Mouse (Mus musculus) heart, embryonic 15.5 days (tissue): ENCODE measurements at regions not wholly inside any gene's neighbourhood (a gene's known extent, or its start where the extent isn't known, plus 50 kb on each side); places are given as distances from the start of the nearest gene placed in this dataset.

ENCODE experiments used
- ATAC-seq: fragments of 200-750 bp; cut with Nextera tagmentation; replicated peaks from 2 replicates; pipeline ENCODE4 v1.8.0; 2017; ENCODE audit warnings: low read depth, moderate TSS enrichment; ENCODE audit not compliant: insufficient number of reproducible peaks, insufficient read depth, low FRiP score
- H3K27ac ChIP-seq: fragments of 300-500 bp; sonication (generic); 2 replicates; pipeline ENCODE4 v1.5.1; 2015; ENCODE audit warnings: mild to moderate bottlenecking, inconsistent platforms
- H3K27me3 ChIP-seq: fragments of 300-500 bp; sonication (generic); 2 replicates; pipeline ENCODE4 v1.6.1; 2015; ENCODE audit warnings: inconsistent platforms
- H3K36me3 ChIP-seq: fragments of 300-500 bp; sonication (generic); 2 replicates; pipeline ENCODE4 v1.6.1; 2015; ENCODE audit warnings: mild to moderate bottlenecking, inconsistent platforms
- H3K4me1 ChIP-seq: fragments of 300-500 bp; sonication (generic); replicated peaks from 2 replicates; pipeline ENCODE4 v1.6.1; 2015; ENCODE audit warnings: inconsistent platforms
- H3K4me2 ChIP-seq: fragments of 300-500 bp; sonication (generic); 2 replicates; pipeline ENCODE4 v1.6.1; 2015; ENCODE audit warnings: inconsistent platforms, mild to moderate bottlenecking, moderate library complexity
- H3K4me3 ChIP-seq: fragments of 300-500 bp; sonication (generic); 2 replicates; pipeline ENCODE4 v1.5.1; 2015; ENCODE audit warnings: mild to moderate bottlenecking, inconsistent platforms
- H3K9ac ChIP-seq: fragments of 300-500 bp; sonication (generic); 2 replicates; pipeline ENCODE4 v1.6.1; 2015; ENCODE audit warnings: mild to moderate bottlenecking, inconsistent platforms
- H3K9me3 ChIP-seq: fragments of 300-500 bp; sonication (generic); replicated peaks from 2 replicates; pipeline ENCODE4 v1.6.1; 2016; ENCODE audit warnings: inconsistent platforms
- WGBS: fragments of 180-500 bp; shearing (Covaris S2); methylation state at CpG from one replicate; pipeline ENCODE4 v1.1.7; 2015; ENCODE audit warnings: mixed read lengths; 5-methylcytosine and 5-hydroxymethylcytosine counted together

- no peaks in the 10 kb centered on the region for H3K36me3 ChIP-seq
- 85% methylated on average over 4 of the region's 4 CpGs for WGBS
- ATAC-seq = no peak
These were observed 138.6 kb upstream of the Fndc3a start for GRCm38 (mm10) chr14:72848271-72848955.

GRCm38 (mm10) chr14:72847466-72847865 lies 137.7 kb upstream of the Fndc3a start:
- H3K27ac ChIP-seq = no peak overlapping the region
- no peak overlapping the region for H3K4me3 ChIP-seq
- H3K4me1 ChIP-seq = no peaks in the 10 kb centered on the region
- no peak overlapping the region for H3K4me2 ChIP-seq
- H3K9ac ChIP-seq = no peak overlapping the region
- WGBS = 67% methylated on average over 7 of the region's 7 CpGs
- ATAC-seq = no peak
- no peaks in the 10 kb centered on the region for H3K27me3 ChIP-seq
- no peaks in the 10 kb centered on the region for H3K9me3 ChIP-seq
- H3K36me3 ChIP-seq = no peaks in the 10 kb centered on the region

More at GRCm38 (mm10) chr14:72848271-72848955, 138.6 kb upstream of the Fndc3a start:
- no peak overlapping the region for H3K4me3 ChIP-seq
- no peaks in the 10 kb centered on the region for H3K27me3 ChIP-seq
- no peak overlapping the region for H3K4me2 ChIP-seq
- H3K4me1 ChIP-seq = no peaks in the 10 kb centered on the region
- no peaks in the 10 kb centered on the region for H3K9me3 ChIP-seq
- no peak overlapping the region for H3K9ac ChIP-seq
- H3K27ac ChIP-seq = no peak overlapping the region

GRCm38 (mm10) chr14:72845621-72846440 lies 136.0 kb upstream of the Fndc3a start:
- Histone ChIP-seq H3K9ac (no peak overlapping the region), H3K4me2 (no peak overlapping the region), H3K27me3 (no peaks in the 10 kb centered on the region), H3K4me1 (no peaks in the 10 kb centered on the region), H3K9me3 (no peaks in the 10 kb centered on the region), H3K36me3 (no peaks in the 10 kb centered on the region), H3K4me3 (no peak overlapping the region), H3K27ac (no peak overlapping the region)
- no peak for ATAC-seq
- WGBS = 89% methylated on average over 5 of the region's 5 CpGs

GRCm38 (mm10) chr14:72844753-72845369 lies 135.1 kb upstream of the Fndc3a start:
- no peaks in the 10 kb centered on the region for H3K9me3 ChIP-seq
- ATAC-seq = no peak
- H3K27ac ChIP-seq = no peak overlapping the region
- H3K36me3 ChIP-seq = no peaks in the 10 kb centered on the region
- H3K4me2 ChIP-seq = no peak overlapping the region
- no peaks in the 10 kb centered on the region for H3K27me3 ChIP-seq
- no peak overlapping the region for H3K9ac ChIP-seq
- H3K4me3 ChIP-seq = no peak overlapping the region
- 61% methylated on average over 5 of the region's 5 CpGs for WGBS
- no peaks in the 10 kb centered on the region for H3K4me1 ChIP-seq

GRCm38 (mm10) chr14:72841753-72842152 lies 131.9 kb upstream of the Fndc3a start:
- no peak for ATAC-seq
- H3K36me3 ChIP-seq = no peaks in the 10 kb centered on the region
- 73% methylated on average over 1 of the region's 1 CpGs for WGBS

GRCm38 (mm10) chr14:72835158-72835557 lies 125.4 kb upstream of the Fndc3a start:
- Histone ChIP-seq H3K36me3 (no peaks in the 10 kb centered on the region), H3K27me3 (no peaks in the 10 kb centered on the region), H3K27ac (no peak overlapping the region), H3K9me3 (no peaks in the 10 kb centered on the region), H3K9ac (no peak overlapping the region), H3K4me3 (no peak overlapping the region), H3K4me2 (no peak overlapping the region), H3K4me1 (no peaks in the 10 kb centered on the region)
- no peak for ATAC-seq
- WGBS = 69% methylated on average over 4 of the region's 4 CpGs

More at GRCm38 (mm10) chr14:72841753-72842152, 131.9 kb upstream of the Fndc3a start:
- no peak overlapping the region for H3K4me3 ChIP-seq
- H3K9me3 ChIP-seq = no peaks in the 10 kb centered on the region
- H3K27me3 ChIP-seq = no peaks in the 10 kb centered on the region
- no peak overlapping the region for H3K4me2 ChIP-seq
- no peak overlapping the region for H3K27ac ChIP-seq
- H3K4me1 ChIP-seq = no peaks in the 10 kb centered on the region
- H3K9ac ChIP-seq = no peak overlapping the region

- no peaks in the 10 kb centered on the region for H3K9me3 ChIP-seq
- 43% methylated on average over 5 of the region's 5 CpGs for WGBS
- no peak overlapping the region for H3K4me2 ChIP-seq
- H3K36me3 ChIP-seq = no peaks in the 10 kb centered on the region
- no peaks in the 10 kb centered on the region for H3K27me3 ChIP-seq
- no peaks in the 10 kb centered on the region for H3K4me1 ChIP-seq
- H3K9ac ChIP-seq = no peak overlapping the region
- H3K27ac ChIP-seq = no peak overlapping the region
- ATAC-seq = no peak
- H3K4me3 ChIP-seq = no peak overlapping the region
These were observed 119.5 kb upstream of the Fndc3a start for GRCm38 (mm10) chr14:72829261-72829660.

GRCm38 (mm10) chr14:72825549-72825948 lies 115.7 kb upstream of the Fndc3a start:
- Histone ChIP-seq H3K4me1 (no peaks in the 10 kb centered on the region), H3K36me3 (no peaks in the 10 kb centered on the region), H3K9ac (no peak overlapping the region), H3K4me2 (no peak overlapping the region), H3K9me3 (no peaks in the 10 kb centered on the region), H3K4me3 (no peak overlapping the region), H3K27ac (no peak overlapping the region), H3K27me3 (no peaks in the 10 kb centered on the region)
- 53% methylated on average over 4 of the region's 4 CpGs for WGBS
- no peak for ATAC-seq

- no peak for ATAC-seq
- no peaks in the 10 kb centered on the region for H3K27me3 ChIP-seq
- no peaks in the 10 kb centered on the region for H3K4me1 ChIP-seq
- H3K9ac ChIP-seq = no peak overlapping the region
- H3K4me2 ChIP-seq = no peak overlapping the region
- no peak overlapping the region for H3K4me3 ChIP-seq
- no peaks in the 10 kb centered on the region for H3K9me3 ChIP-seq
- H3K27ac ChIP-seq = no peak overlapping the region
- 23% methylated on average over 3 of the region's 3 CpGs for WGBS
- H3K36me3 ChIP-seq = no peaks in the 10 kb centered on the region
These were observed 112.4 kb upstream of the Fndc3a start for GRCm38 (mm10) chr14:72822231-72822615.

GRCm38 (mm10) chr14:72821517-72822230 lies 111.9 kb upstream of the Fndc3a start:
- H3K27me3 ChIP-seq = no peaks in the 10 kb centered on the region
- no peaks in the 10 kb centered on the region for H3K36me3 ChIP-seq
- H3K4me2 ChIP-seq = no peak overlapping the region
- no peak overlapping the region for H3K4me3 ChIP-seq
- no peak overlapping the region for H3K27ac ChIP-seq
- ATAC-seq = no peak
- H3K9me3 ChIP-seq = no peaks in the 10 kb centered on the region
- no peaks in the 10 kb centered on the region for H3K4me1 ChIP-seq
- no peak overlapping the region for H3K9ac ChIP-seq
- 66% methylated on average over 13 of the region's 13 CpGs for WGBS

- H3K9me3 ChIP-seq = no peaks in the 10 kb centered on the region
- no peak overlapping the region for H3K4me2 ChIP-seq
- no peaks in the 10 kb centered on the region for H3K27me3 ChIP-seq
- no peak overlapping the region for H3K4me3 ChIP-seq
- ATAC-seq = no peak
- 92% methylated on average over 4 of the region's 4 CpGs for WGBS
- H3K4me1 ChIP-seq = no peaks in the 10 kb centered on the region
- H3K9ac ChIP-seq = no peak overlapping the region
- no peak overlapping the region for H3K27ac ChIP-seq
- no peaks in the 10 kb centered on the region for H3K36me3 ChIP-seq
These were observed 109.2 kb upstream of the Fndc3a start for GRCm38 (mm10) chr14:72819037-72819436.
